Mouse (Mus musculus) retina, postnatal 1 day (tissue): ENCODE data around the gene Ube2s.
A peak's percentile ranks its signal among the peaks of the same experiment; 100 is the strongest.

ENCODE experiments used
- DNase-seq: peaks from one replicate; pipeline ENCODE4 v3.0.0-alpha.2; 2012

Gene Ube2s

GRCm38 (mm10) chr7:4776861-4777830 is 35.2 kb downstream of the Ube2s start:
- DNase-seq = peak; percentile 82

GRCm38 (mm10) chr7:4776131-4776530 is 36.3 kb downstream of the Ube2s start:
- DNase-seq = no peak

GRCm38 (mm10) chr7:4771202-4771601 is 41.2 kb downstream of the Ube2s start, which contains the start of gene Fam71e2:
Gene Fam71e2 (minus strand): TSS chr7:4771302.
- no peak for DNase-seq

GRCm38 (mm10) chr7:4764946-4765710 is 47.3 kb downstream of the Ube2s start:
- peak; percentile 20 for DNase-seq

GRCm38 (mm10) chr7:4759670-4760069 is 52.7 kb downstream of the Ube2s start:
- DNase-seq = no peak

- DNase-seq = peak; percentile 95
Observed at GRCm38 (mm10) chr7:4752821-4753570, 59.4 kb downstream of the Ube2s start, which contains the start of gene Cox6b2. Gene Cox6b2 (minus strand): TSS chr7:4753094.

- DNase-seq = peak; percentile 82
Observed at GRCm38 (mm10) chr7:4751971-4752820, 60.2 kb downstream of the Ube2s start.

GRCm38 (mm10) chr7:4749169-4749568 is 63.2 kb downstream of the Ube2s start:
- DNase-seq = no peak

GRCm38 (mm10) chr7:4748321-4748720 is 64.1 kb downstream of the Ube2s start:
- no peak for DNase-seq

- DNase-seq = no peak
Observed at GRCm38 (mm10) chr7:4747156-4747899, 65.1 kb downstream of the Ube2s start.

- no peak for DNase-seq
Observed at GRCm38 (mm10) chr7:4746326-4746980, 65.9 kb downstream of the Ube2s start.

- no peak for DNase-seq
Observed at GRCm38 (mm10) chr7:4744886-4745285, 67.5 kb downstream of the Ube2s start.
